Mouse (Mus musculus) left cerebral cortex, postnatal 4 days (tissue): ENCODE measurements around the gene 9130230L23Rik. TPM values are rescaled to one million over a fixed set of nuclear protein-coding genes. Genes with fewer than 3 reads are reported as not detected.
"Not testable (repeated sequence)": the region's sequence is repeated elsewhere in the genome, so short reads cannot be mapped to it uniquely, and the experiment has no call there.

Experiments used
- DNase-seq: peaks from one replicate; pipeline ENCODE4 v3.0.0-alpha.2; 2022
- intact Hi-C: fragments of 180-260 bp; cut with DNase I; formaldehyde crosslinking; loops from one replicate; pipeline ENCODE4 v1.15.1; 2025
- total RNA-seq, 2 experiments: library from RNA; stranded (reverse); gene quantifications; 2 replicates each; pipeline ENCODE4 v1.2.3; 2021

9130230L23Rik gene
- total RNA-seq, 2 experiments from 2014 or later: not detected

GRCm38 (mm10) chr5:66008245-66008967 is 4.3 kb upstream of the 9130230L23Rik start:
- intact Hi-C loops: no loop called here
- no peak for DNase-seq

- intact Hi-C loops: no loop called here
- DNase-seq: no peak
These were observed 1.1 kb upstream of the 9130230L23Rik start for GRCm38 (mm10) chr5:66005041-66005678.

GRCm38 (mm10) chr5:66001232-66001631 is 2.9 kb downstream of the 9130230L23Rik start:
- intact Hi-C loops: no loop called here
- no peak for DNase-seq

GRCm38 (mm10) chr5:66000567-66001125 is 3.4 kb downstream of the 9130230L23Rik start:
- no peak for DNase-seq
- intact Hi-C loops: no loop called here

DNA sequence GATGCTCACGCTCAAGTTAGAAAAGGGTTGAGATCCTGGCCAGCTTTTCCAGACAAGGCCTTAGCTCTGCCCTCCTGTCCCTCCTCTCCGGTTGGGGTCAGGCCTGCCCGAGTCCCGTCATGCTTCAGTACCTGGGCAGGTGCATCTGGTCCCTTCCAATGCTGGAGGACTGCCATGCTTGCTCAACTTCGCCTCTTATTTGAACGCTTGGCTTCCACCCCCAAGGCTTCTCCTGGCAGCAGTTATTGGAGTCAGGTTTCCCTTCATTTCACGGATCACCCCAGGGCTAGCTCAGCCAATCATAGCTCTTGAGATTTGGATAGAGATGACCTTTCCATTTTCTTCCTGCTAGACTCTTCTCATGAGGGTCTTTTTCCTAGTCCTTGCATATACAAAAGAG is 4.0 kb downstream of the 9130230L23Rik start:
- peak; percentile 28 for DNase-seq
- intact Hi-C loops: no loop called here

GRCm38 (mm10) chr5:65999106-65999505 is 5.0 kb downstream of the 9130230L23Rik start:
- intact Hi-C loops: no loop called here

DNA sequence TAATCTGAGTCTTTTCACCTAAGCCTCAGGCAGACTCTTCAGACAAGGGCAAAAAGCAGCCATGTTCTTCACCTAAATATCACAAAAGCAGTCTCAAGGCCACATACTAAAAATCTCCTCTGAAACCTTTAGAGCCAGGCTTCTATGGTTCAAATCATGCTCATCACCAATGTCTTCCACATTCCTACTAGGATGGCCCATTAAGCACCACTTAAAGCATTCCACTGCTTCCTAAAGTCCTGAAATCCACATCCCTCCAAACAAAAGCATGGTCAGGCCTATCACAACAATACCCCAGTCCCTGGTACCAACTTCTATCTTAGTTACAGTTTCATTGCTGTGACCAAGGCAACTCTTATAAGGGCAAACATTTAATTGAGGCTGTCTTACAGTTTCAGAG is 6.3 kb downstream of the 9130230L23Rik start:
- intact Hi-C loops: no loop called here
- no peak for DNase-seq

More at GRCm38 (mm10) chr5:65999106-65999505, 5.0 kb downstream of the 9130230L23Rik start:
- no peak for DNase-seq

DNA sequence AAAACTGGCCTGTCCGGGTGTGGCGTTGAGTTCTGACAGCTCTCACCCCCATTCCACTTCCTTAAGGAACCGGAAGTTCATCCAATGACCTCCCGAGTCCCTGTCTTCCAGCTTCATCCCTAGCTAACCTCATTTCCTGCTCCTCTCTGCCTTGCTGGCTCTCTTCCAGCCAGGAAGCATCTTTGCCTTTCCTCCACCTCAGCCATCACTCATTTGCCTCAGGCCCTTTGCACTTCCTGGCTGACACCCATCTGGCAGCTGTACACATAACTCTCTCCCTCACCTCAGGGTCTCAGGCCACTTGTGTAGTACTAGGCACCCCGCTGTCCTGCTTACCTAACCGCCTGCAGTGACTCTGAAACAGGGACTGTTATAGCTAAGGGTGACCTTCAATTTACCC is 9.4 kb downstream of the 9130230L23Rik start:
- DNase-seq: peak; percentile 5
- intact Hi-C loops: no loop called here

DNA sequence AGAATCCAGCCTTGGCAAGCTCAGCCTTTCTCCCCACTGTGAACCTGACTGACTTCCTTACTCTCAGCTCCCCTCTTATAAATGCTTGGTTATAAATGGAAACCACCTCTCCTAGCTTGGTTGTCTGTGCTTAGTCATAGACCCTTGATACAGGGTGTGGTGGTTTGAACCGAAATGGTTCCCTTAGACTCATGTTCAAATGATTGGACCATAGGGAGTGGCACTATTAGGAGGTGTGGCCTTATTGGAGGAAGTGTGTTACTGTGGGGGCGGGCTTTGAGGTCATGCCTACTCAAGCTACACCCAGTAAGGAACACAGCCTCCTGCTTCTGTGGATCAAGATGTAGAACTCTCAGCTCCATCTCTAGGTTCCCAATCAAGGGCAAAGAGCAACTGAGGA is 12.9 kb downstream of the 9130230L23Rik start:
- intact Hi-C loops: no loop called here
- DNase-seq: no peak

DNA sequence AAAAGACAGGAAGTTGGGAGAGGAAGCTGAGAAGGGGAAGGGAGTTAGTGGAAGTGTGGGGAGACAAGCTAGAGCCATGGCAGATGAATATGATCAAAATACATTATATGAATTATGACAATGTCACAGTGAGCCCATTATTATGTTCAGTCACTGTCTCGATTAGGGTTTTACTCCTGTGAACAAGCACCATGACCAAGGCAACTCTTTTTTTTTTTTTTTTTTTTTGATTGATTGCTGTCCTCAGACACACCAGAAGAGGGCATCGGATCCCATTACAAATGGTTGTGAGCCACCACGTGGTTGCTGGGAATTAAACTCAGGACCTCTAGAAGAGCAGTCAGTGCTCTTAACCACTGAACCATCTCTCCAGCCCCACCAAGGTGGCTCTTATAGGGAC is 17.1 kb downstream of the 9130230L23Rik start:
- intact Hi-C loops: not testable (repeated sequence)

GRCm38 (mm10) chr5:65986426-65986825 is 17.7 kb downstream of the 9130230L23Rik start:
- intact Hi-C loops: no loop called here
- DNase-seq: no peak

More for the DNA sequence above, 17.1 kb downstream of the 9130230L23Rik start:
- DNase-seq: not testable (repeated sequence)

DNA sequence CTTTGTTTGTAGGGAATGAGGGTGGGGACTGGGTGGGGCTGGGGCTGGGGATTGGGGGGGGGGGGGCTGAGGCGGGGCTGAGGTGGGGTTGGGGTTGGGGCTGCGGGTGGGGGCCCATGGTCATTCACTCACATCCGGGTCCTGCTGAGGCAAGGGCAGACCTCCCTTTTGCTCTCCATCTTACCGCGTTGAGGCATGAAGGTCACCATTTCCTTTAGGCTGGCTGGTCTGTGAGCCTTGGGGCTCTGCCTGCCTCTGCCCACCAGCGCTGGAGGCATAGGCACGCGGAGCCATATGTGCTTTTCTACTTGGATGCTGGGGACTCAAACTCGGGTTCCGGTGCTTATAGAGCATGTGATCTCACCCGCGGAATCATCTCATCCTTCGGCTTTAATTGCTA is 28.4 kb downstream of the 9130230L23Rik start:
- intact Hi-C loops: no loop called here
- DNase-seq: no peak

DNA sequence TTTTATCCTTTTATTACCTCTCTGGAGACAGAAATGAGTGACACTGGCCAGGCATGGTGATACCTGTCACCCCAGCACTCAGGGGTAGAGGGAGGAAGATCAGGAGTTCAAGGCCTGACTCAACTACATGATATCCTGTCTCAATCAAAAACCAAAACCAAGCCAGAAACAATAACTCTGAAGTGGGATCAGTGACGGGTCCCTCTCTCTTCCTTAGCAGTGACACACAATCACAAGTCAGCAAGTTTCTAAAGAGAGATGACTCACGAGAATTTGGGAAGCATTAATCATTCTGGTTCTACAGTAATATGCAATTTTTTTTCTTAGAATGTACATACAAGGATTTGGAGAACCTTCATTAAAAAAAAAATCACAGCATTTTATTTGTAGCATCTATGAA is 30.9 kb downstream of the 9130230L23Rik start:
- no peak for DNase-seq

DNA sequence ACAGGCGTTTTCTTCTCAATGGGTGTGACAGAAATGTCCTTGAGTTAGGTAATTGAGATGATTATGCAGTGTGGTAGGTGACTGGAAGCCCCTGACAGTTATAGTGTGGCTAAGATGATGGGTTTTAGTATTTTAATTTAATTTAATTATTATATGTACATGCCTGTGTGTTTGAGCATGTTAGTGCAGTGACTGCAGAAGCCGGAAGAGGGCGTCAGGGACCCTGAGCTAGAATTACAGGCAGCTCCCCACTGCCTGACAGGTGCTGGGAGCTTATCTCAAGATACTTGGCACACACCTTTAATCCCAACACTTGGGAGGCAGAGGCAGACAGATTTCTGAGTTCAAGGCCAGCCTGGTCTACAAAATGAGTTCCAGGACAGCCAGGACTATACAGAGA is 36.1 kb downstream of the 9130230L23Rik start:
- intact Hi-C loops: no loop called here
- no peak for DNase-seq

More for the DNA sequence above, 30.9 kb downstream of the 9130230L23Rik start:
- intact Hi-C loops: no loop called here

DNA sequence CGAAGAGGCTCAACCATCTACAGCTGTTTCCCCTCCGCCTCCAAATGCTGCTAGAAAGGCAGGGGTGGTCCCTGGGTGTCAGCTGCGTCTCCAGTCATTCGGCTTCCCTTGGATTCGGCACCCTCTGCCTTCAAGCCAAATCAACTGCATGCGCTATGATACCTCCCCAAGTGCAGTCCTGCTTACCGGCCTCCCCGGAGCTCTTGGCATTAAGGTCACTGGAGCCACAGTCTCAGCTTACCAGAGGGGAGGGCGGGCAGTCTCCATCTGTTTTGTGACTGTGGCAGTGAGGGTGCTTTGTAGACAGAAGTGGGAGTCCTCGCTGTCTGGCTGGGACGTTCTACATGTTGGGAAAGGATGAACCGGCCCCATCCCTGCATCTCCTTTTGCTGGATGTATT is 37.0 kb downstream of the 9130230L23Rik start:
- intact Hi-C loops: no loop called here
- DNase-seq: no peak

- DNase-seq: no peak
- intact Hi-C loops: no loop called here
These were observed 38.3 kb downstream of the 9130230L23Rik start for GRCm38 (mm10) chr5:65965771-65966279.

GRCm38 (mm10) chr5:65963291-65963690 is 40.8 kb downstream of the 9130230L23Rik start:
- DNase-seq: no peak
- intact Hi-C loops: no loop called here

DNA sequence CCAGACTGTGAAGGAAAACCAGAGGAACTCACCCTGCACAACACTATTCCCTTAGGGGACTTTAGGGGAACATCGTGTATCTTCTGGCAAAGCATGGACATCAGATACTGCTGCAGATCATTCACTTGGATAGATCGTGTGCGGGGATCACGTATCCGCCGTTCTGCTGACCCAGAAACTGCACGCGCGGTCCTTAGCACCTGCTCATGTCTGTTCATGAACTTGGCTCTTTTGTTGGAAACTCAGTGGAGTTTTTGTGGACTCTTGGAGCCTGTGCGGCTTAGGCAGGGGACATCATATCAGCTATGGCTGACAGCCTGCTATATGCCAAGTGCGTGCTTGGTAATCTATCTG is 43.5 kb downstream of the 9130230L23Rik start:
- intact Hi-C loops: no loop called here
- no peak for DNase-seq

DNA sequence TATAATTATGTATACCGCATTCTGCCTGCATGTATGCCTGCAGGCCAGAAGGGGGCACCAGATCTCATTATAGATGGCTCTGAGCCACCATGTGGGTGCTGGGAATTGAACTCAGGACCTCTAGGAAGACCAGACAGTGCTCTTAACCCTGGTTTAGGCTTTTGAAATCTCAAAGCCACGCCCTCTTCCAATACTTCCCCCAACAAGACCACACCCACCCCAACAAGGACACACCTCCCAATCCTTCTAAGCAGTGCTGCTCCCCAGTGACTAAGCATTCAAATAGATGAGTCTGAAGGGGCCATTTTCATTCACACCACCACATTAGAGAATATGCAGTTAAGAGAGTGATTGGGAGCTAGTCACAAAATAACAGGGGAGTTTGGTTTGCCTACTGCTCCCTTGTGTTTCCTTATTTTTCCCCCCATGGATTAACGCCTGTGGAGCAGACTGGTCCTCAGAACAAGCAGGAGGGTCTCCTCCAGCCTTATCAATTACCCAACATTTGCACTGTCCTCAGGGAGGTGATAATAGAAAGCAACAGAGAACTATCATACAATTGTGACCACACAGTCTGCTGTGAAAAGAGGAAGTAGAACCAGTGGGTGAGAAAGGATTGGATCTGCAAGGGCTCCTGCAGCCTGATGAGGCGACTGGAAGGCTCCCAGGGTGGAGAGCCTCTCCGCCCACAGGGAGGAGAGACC is 44.0 kb downstream of the 9130230L23Rik start:
- intact Hi-C loops: no loop called here
- no peak for DNase-seq

DNA sequence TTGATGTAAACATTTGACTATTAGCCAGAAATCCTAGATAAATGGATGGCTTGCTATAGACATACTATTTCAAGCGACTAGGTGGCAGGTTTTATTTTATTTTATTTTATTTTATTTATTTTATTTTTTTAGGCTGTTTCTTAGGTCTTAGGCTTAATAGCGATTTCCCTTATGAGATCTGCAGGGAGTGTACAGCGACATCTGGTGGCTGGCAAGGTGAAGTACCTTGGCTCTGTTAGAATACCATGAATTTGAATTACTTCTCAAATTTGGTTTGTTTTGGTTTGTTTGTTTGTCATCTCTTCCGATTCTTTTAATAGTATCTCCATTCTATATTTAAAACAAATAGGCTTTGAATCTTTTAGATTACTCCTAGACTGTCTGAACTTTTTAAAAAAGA is 45.5 kb downstream of the 9130230L23Rik start:
- peak; percentile 32 for DNase-seq
- intact Hi-C loops: no loop called here
